Mouse (Mus musculus) adrenal gland, adult 2 months (tissue): Measurements from ENCODE around the gene Fblim1. TPM values are rescaled to one million over a fixed set of nuclear protein-coding genes. Genes with fewer than 3 reads are reported as not detected.

Source experiments
- DNase-seq: peaks from one replicate; pipeline ENCODE4 v3.0.0; 2021
- long read RNA-seq: library from polyadenylated mRNA; stranded (forward); transcript quantifications from one replicate; pipeline ENCODE4 v2.0.0, GENCODE M21; 2021
- polyA plus RNA-seq: library from polyadenylated mRNA; depleted of rRNA; stranded (reverse); fragments of >200 nt; gene quantifications from 2 replicates; pipeline ENCODE4 v1.2.3, GENCODE M21; 2012; rRNA removed
- total RNA-seq, 2 experiments: library from RNA; stranded (reverse); gene quantifications; 2 replicates each; pipeline ENCODE4 v1.2.3; 2021

Gene Fblim1
- total RNA-seq (10 to 100 TPM in 1 of 2 experiments, 1 to 10 TPM in 1; 9.0 to 23.0 TPM), polyA plus RNA-seq (10.4 and 12.8 TPM in 2 replicates)
- long read RNA-seq, partial matches to known transcripts: 1 of 10 reads
- long read RNA-seq, other reads (novel, unspliced or antisense): 3 of 10 reads

GRCm38 (mm10) chr4:141605861-141606260, at the start of gene Fblim1:
Gene Fblim1 (minus strand): TSS chr4:141606096.
- DNase-seq: peak; percentile 83

- DNase-seq: no peak
Observed at GRCm38 (mm10) chr4:141654509-141654908, 48.6 kb upstream of the Fblim1 start.

DNA sequence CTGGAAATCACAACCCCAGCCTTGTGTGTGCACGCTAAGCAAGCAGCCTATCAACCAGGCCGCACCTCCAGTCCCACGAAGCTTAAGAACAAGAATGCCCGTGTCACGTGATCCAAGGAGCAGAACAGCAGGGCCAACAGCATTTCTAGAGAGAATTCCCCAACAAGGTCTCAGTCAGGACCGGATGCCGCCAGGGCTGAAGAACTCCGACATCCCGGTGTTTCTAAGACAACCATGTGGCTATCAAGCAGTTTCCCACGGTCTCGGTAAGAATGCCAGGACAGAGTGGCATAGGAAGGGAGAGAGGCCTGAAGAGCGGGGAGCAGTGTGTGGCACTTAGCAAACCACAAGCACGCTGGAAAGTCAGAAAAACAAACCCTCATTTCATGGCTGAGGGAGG, 47.9 kb upstream of the Fblim1 start:
- no peak for DNase-seq

DNA sequence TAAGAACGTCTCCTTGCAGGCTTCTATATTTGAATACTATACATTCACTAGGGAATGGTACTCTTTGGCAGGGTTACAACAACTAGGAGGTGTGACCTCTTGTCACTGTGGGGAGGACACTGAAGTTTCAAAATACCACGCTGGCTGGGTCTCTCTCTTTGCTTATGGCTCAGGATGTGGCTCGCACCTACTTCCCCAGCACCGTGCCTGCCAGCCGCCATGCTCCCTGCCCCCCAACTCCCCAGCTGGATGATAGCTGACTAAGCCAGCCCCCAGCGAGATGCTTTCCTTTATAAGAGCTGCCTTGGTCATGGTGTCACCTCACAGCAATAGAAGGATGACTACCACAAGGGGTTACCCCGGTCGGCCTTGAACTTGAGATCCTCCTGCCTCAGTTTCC, 47.1 kb upstream of the Fblim1 start:
- DNase-seq: no peak

DNA sequence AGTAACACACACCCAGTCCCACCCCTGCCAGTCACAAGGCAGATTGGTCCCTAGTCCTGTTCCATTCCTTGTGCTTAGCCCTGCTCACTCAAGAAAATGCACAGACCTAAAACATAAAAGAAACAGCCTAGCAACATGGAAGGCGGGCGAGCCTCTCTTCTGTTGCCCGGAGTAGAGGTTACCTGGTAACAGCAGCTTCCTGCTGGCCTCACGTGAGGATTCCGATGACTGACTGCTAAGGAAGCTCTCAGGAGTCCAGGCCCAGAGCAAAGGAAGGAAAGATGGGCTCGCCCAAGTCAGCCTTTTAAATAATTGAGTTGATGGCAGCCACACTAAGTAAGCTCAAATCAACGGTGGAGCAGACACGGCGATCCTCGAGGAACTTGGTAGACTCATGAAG, 46.0 kb upstream of the Fblim1 start:
- DNase-seq: no peak

GRCm38 (mm10) chr4:141651286-141651685, 45.4 kb upstream of the Fblim1 start:
- no peak for DNase-seq

GRCm38 (mm10) chr4:141649244-141649643, 43.3 kb upstream of the Fblim1 start:
- DNase-seq: no peak

GRCm38 (mm10) chr4:141648262-141648661, 42.4 kb upstream of the Fblim1 start:
- no peak for DNase-seq

DNA sequence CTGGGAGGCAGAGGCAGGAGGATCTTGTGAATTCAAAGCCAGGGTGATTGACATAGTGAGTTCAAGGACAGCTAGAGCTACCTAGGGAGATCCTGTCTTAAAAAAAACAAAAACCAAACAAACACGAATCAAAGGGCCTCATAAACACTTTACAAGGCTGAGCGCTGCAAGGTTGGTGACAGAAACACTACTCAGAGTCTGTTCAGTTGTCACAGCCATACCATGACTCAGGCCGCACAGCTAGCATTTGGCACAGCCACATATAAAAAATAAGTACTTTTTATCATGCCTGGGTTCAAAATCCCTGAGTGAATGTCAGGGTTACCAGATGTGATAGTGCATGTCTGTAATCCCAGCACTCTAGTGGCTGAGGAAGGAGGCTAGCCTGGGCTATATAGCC, 41.3 kb upstream of the Fblim1 start:
- peak; percentile 69 for DNase-seq

GRCm38 (mm10) chr4:141645988-141646387, 40.1 kb upstream of the Fblim1 start:
- no peak for DNase-seq

DNA sequence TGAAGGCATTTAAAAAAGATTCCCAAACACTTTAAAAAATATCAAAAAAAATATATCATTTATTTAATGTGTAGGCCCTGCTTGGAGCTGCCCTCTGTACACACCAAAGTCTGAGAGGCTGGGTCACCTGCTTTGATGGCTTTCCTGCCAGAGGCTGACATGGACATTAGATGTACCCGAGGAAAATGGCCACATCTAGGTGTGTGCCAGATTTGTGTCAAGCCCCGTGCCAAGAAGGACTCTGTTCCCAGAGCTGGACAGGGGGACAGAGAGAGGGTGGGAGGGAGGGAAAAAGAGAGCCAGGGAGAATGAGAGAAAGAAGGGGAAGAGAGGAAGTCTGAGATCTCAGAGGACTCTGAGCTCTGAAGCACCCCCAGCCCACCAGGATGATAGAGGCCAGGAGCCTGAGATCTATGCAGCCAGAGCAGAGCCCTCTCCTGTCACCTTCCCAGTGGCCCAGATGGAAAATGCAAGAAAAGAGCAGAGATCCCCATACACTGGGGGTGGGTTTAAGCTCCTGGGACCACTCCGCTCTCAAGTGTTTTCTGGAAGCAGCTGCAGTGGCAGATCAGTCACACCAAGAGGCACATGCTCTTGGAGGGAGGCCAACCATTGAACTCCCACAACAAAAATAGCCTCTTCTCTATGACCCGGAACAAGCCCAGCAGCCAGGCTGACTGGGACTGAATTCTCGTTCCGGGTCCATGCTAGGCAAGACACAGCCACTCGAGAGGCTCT, 37.4 kb upstream of the Fblim1 start:
- DNase-seq: peak; percentile 76

DNA sequence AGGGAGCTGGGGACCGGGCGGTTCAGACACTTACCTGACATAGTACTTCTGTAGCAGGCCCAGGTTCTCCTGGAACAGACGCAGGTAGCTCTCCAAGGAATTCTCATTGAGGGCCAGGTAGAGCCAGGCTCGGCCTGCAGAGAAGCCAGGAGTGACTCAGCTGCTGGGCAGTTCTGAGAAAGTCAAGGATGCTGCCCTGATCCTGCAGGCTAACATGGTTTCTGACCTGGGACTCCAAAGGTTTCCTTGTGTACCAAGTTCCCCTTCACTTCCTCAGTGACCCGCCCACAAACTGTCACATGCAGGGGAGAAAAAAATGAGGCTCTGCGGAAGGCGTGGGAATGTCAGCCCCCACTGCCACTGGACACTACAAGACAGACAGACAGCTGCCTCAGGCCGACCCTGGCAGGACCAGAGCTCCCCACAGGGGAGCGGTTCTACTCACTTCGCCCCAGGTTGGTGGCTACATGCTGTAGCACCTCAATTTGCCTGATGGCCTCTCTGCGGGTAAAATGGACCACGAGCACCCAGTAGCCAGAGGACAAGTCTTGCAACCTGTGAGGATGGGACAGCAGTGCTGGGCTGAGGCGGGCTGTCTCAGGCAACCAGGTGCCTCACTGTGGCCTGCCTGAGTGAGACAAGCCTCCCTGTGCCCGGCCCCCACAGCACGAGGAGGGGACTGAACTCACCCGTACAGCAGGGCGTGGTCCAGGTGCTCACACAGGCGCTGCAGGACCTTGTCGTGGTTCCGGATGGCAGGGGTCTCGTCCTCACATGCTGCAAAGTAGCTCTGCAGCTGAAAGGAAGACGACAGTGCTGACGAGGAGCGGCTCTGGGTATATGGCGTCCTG, 36.3 kb upstream of the Fblim1 start:
- DNase-seq: peak; percentile 61

DNA sequence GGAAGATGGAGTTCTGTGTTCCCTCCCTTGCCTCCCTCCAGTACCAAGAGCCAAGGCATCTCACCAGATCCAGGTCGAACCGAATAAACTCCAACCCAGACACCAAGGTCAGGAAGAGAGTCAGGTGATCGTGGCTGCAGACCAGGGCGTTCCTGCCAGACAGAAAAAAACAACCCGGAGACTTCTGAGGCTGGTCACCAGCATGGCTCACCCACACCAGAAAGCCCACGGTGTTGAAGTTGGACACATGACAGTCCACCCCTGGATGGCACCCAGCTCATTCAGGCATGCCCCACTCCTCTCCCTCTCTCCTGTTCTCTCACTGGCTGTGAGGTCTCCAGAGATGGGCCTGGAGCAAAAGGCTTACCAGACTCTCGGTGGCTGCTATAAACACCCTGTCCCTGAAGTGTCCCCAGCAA, 35.5 kb upstream of the Fblim1 start:
- peak; percentile 41 for DNase-seq

GRCm38 (mm10) chr4:141639474-141639873, 33.6 kb upstream of the Fblim1 start:
- no peak for DNase-seq

- no peak for DNase-seq
Observed at GRCm38 (mm10) chr4:141636693-141637092, 30.8 kb upstream of the Fblim1 start.

DNA sequence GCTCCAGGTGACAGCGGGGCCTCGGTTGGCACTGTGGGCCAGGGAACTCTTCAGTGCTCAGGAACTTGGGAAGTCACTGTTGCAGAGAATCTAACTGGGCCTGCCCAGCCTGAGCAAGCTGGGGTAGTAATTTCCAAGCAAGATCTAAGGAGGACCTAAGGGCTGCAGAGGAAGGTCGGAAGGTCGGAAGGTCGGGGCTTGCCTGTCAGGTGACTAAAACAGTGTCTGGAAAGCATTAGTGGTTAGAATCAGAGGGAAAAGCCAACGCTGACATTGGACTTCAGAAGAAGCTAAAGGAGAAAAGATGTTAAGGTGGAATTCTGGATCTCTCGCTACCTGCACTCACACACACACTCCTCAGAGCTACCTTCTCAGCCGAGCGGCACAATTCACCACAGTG, 30.1 kb upstream of the Fblim1 start:
- DNase-seq: no peak

DNA sequence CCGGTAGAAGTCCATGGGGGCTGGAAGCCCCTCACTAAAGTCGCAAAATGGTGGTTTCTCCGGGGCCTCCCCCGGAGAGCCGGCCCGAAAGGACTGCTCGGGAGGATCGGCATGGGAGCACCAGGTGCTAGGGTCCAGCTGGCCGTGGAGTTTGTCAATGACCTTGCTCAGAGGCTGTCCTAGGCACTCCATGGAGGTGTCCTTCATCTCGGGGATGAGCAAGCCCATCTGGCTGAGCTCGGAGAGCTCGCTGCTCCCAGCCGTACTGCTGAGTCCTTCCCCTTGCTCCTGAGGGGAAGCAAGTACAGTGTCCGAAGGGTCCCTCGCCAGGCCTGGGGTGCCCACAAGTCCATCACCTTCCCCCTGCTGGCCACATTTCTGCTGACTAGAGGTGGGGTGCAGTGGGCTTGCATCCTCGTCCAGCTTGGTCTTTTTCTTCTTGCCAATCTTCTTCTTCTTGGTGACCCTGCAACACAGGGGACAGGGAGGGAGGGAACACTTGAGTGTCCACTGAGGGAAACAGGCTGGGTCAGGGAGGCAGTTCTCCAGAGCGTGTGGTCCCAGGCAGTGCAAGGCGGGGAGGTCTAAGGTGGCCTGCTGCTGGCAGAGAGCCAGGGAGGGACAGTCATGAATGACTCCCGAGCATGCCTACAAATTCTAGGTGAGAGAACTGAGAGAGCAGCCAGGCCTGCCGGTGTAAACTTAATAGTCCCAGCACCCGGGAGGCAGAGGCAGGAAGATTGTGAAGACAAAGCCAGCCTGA, 26.4 kb upstream of the Fblim1 start:
- DNase-seq: peak; percentile 66

- DNase-seq: no peak
Observed at GRCm38 (mm10) chr4:141631250-141631649, 25.4 kb upstream of the Fblim1 start.

GRCm38 (mm10) chr4:141630021-141630420, 24.1 kb upstream of the Fblim1 start:
- no peak for DNase-seq

DNA sequence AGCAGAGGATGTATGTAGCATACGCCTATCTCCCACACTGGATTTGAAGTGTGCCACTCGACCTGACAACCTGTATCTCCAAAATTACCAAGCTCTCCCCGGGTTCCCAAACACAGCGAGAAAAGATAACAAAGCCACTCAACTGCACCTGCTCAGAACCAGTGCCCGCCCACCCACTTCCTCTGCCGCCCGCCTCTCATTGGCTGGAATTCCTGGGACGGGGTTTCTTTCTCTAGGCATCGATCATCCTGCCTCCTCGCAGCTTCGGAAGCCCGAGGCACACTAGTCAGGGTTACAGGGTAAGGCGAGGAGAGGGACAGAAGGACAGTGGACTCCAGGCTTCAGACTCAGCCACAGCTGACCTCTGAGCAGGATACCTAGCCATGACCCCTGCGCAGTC, 22.8 kb upstream of the Fblim1 start:
- no peak for DNase-seq

DNA sequence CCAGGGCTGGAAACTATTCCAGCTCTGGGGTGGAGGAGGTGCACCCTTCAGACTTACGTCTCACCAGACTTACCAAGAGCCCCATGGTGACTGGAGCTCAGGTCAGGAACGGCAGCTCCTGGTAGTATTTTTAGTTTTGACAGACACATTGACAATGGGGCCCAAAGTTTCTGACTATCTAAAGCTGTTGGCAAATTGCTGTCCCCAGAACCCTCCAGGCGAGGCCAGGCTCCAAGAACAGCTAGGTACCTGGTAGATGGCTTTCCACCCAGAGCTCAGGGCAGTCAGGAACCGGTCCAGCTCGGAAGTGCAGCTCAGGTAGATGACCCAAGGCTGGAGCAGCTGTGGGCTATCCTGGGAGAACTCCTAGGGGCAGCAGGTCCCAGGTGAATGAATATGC, 21.6 kb upstream of the Fblim1 start:
- no peak for DNase-seq
